In the genomic region with DNA sequence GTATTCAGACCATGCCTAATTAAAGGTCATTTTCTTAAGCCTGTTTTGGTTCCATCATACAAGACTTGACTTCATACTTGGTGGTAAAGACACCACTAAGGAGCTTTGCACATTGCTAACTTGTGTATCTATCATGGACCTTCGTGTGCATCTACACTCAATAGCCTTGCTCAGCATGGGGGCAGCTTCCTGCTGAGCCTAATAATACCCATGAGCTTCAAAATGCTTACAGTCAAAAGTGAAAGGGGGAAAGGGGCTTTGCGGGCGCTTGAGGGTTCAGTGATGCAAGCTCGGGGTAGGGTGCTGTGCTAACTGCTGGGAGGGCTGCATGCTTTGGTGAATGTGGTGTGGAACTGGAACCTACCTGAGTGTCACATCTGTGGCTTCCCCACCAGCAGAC, we compare ENCODE assay signal across 21 mouse cellular contexts. TPM values are rescaled to one million over a fixed set of nuclear protein-coding genes. Genes with fewer than 3 reads are reported as not detected.
"Had no signal": no experiment of that assay in that cellular context is flagged by ENCODE, and none has a peak within 500 bp of the region (broad histone marks: within the 10 kb centered on the region; RNA-seq: fewer than 3 reads in every experiment).

No protein-coding gene starts in this region.

- H3K27me3 ChIP-seq: liver, embryonic 13.5 days; liver, embryonic 15.5 days; lung, embryonic 15.5 days; megakaryocyte, embryonic 14.5 days; neural tube, embryonic 13.5 days; neural tube, embryonic 15.5 days; stomach, embryonic 15.5 days had no signal

- H3K9me3 ChIP-seq: liver, embryonic 13.5 days; liver, embryonic 15.5 days; lung, embryonic 15.5 days; megakaryocyte, embryonic 14.5 days; neural tube, embryonic 13.5 days; neural tube, embryonic 15.5 days; stomach, embryonic 15.5 days had no signal

- DNase-seq: liver, embryonic 13.5 days; liver, postnatal 0 days; lung, adult 2 months; lung, postnatal 14 days; lung, postnatal 36 days; midbrain, embryonic 14.5 days; right cerebral cortex, postnatal 14 days; thymus, adult 2 months; thymus, postnatal 25 days; thymus, postnatal 4 days had no signal

- H3K27ac ChIP-seq: liver, embryonic 13.5 days; liver, embryonic 15.5 days; lung, embryonic 15.5 days; macrophage; neural tube, embryonic 13.5 days; neural tube, embryonic 15.5 days; stomach, embryonic 15.5 days; stomach, postnatal 0 days had no signal

- H3K9ac ChIP-seq: liver, embryonic 13.5 days; liver, embryonic 15.5 days; liver, postnatal 0 days; lung, embryonic 15.5 days; neural tube, embryonic 13.5 days; neural tube, embryonic 15.5 days; stomach, embryonic 15.5 days had no signal

- ATAC-seq: liver, postnatal 0 days; lung, postnatal 0 days; midbrain, embryonic 16.5 days had no signal

- H3K4me3 ChIP-seq: liver, embryonic 13.5 days; liver, embryonic 15.5 days; lung, embryonic 15.5 days; megakaryocyte, embryonic 14.5 days; neural tube, embryonic 13.5 days; neural tube, embryonic 15.5 days; stomach, embryonic 15.5 days had no signal

- H3K4me2 ChIP-seq: liver, embryonic 13.5 days; liver, embryonic 15.5 days; lung, embryonic 15.5 days; neural tube, embryonic 13.5 days; neural tube, embryonic 15.5 days; stomach, embryonic 15.5 days had no signal

- H3K4me1 ChIP-seq: liver, embryonic 13.5 days; liver, embryonic 15.5 days; lung, embryonic 15.5 days; stomach, embryonic 15.5 days had no signal

RNA-seq across cellular contexts. Expression of gene Pld6, which starts 31.1 kb away (rescaled TPM):
- total RNA-seq: monocyte, adult 5-6 weeks had no signal
- polyA plus RNA-seq: macrophage had no signal
